Mouse (Mus musculus) kidney, adult 2 months (tissue): ENCODE results near the gene Asdurf.

Source experiments
- CTCF ChIP-seq: fragments of 200-500 bp; conservative IDR thresholded peaks from 2 replicates; pipeline ENCODE4 v1.5.1; 2011; ENCODE audit warnings: low read depth, mild to moderate bottlenecking, control low read depth, low read length, moderate library complexity, mixed read lengths; ENCODE audit not compliant: insufficient read depth, insufficient read length
- POLR2A ChIP-seq: fragments of 200-500 bp; IDR thresholded peaks from one replicate; pipeline ENCODE4 v1.6.1; 2011; ENCODE audit warnings: low read depth, low read length, control low read depth

GRCm38 (mm10) chr1:53312989-53313967, 39.1 kb downstream of the Asdurf start, which contains the start of gene Osgepl1:
- 0 out of 2 replicates have a peak, but pooled peaks have one; percentile 5 for TF ChIP-seq CTCF
- peak; percentile 22 for TF ChIP-seq POLR2A
